Mouse (Mus musculus): Measurements from ENCODE around the gene Otub2. TPM values are rescaled to one million over a fixed set of nuclear protein-coding genes. Genes with fewer than 3 reads are reported as not detected.

Otub2 gene
- polyA plus RNA-seq, 1 experiment from 2014 or later: 9.9 TPM

DNA sequence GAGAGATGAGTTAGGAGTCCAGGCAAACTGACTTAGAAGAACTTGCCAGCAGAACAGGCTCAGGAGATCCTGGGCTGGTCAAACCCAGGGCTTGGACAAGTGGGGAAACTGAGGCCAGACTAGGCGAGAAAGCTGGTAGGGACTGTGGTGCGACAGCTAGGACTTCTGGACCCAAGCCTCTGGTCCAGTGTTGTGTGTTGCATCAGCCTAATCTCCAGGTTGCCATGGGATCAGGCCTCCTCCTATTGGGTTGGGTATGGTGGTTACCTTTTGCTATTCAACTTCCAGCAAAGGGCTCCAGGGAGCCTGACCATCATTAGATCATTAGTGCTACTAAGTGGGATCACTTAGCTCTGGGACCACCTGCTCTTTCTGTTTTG, 856 bp downstream of the Otub2 start:
- no peaks in the 10 kb centered on the region for H3K27me3 ChIP-seq (ENCODE audit: control insufficient read depth, insufficient read depth, low read length)
- no peaks in the 10 kb centered on the region for H3K9me3 ChIP-seq (replicated peaks; ENCODE audit: control insufficient read depth, low read length)
- no peak overlapping the region for H3K27ac ChIP-seq (ENCODE audit: low read length)
- ATAC-seq (replicated peaks; ENCODE audit: extremely low read depth, insufficient read depth, low FRiP score): no peak
- 46% methylated on average over 2 of the region's 2 CpGs for WGBS
- peak overlapping the region; percentile 73 for H3K4me3 ChIP-seq (ENCODE audit: low read length)
- H3K4me1 ChIP-seq (ENCODE audit: control insufficient read depth, insufficient read depth, low read length): peaks cover 31% of the 10 kb centered on the region
- H3K4me2 ChIP-seq (ENCODE audit: low read depth, low read length): peak overlapping the region; percentile 97
- H3K36me3 ChIP-seq (ENCODE audit: control insufficient read depth, insufficient read depth): no peaks in the 10 kb centered on the region
- H3K9ac ChIP-seq (ENCODE audit: low read length): peak overlapping the region; percentile 92

DNA sequence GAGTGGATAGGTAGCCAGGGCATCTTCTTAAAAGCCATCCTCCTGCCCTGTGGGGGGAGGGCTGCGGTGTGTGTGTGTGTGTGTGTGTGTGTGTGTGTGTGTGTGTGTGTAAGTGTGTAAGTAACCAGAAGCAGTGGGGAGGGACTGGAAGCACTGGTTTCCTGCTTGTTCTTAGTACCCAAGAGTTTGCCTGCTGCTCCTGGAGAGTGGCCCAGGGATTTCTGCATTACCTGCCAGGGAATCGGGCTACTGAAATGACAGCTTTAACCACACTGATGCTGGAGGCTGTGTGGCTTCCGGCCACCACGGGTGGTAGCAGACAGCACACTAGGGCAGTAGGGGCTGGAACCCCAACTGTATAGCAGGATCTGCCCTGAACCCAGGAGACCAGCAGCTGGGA, 1.5 kb downstream of the Otub2 start:
- H3K27ac ChIP-seq (ENCODE audit: low read length): no peak overlapping the region

DNA sequence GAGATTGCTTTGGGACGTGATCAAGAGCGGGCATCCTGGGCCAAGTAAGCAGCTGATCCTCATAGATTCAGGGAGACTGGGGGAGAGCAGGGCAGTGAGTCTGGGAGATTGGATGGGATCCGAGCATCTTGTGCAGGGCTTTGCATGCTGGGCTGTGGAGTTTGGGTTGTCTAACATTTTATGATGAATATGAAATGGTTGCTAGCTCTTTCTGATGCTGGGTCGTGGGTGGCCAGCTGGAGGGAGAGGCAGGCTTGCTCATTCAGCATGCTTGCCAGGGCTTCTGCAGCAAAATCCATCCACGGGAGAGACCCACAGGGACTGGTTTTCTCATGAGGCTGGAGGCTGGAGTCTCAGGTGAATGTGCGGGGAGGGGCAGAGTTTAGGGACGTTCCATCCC, 2.6 kb downstream of the Otub2 start:
- peak overlapping the region; percentile 43; the same call in 1 of the 2 replicates for H3K9ac ChIP-seq (ENCODE audit: low read length)
- H3K9me3 ChIP-seq (replicated peaks; ENCODE audit: control insufficient read depth, low read length): no peaks in the 10 kb centered on the region
- WGBS: 47% methylated on average over 7 of the region's 7 CpGs
- ATAC-seq (replicated peaks; ENCODE audit: extremely low read depth, insufficient read depth, low FRiP score): no peak
- peak overlapping the region; percentile 37 for H3K4me2 ChIP-seq (ENCODE audit: low read depth, low read length)
- H3K4me3 ChIP-seq (ENCODE audit: low read length): no peak overlapping the region
- no peaks in the 10 kb centered on the region for H3K27me3 ChIP-seq (ENCODE audit: control insufficient read depth, insufficient read depth, low read length)
- H3K4me1 ChIP-seq (ENCODE audit: control insufficient read depth, insufficient read depth, low read length): peaks cover 31% of the 10 kb centered on the region
- no peaks in the 10 kb centered on the region for H3K36me3 ChIP-seq (ENCODE audit: control insufficient read depth, insufficient read depth)
- peak overlapping the region; percentile 61 for H3K27ac ChIP-seq (ENCODE audit: low read length)

More for the DNA sequence above, 1.5 kb downstream of the Otub2 start:
- Histone ChIP-seq H3K27me3 (ENCODE audit: control insufficient read depth, insufficient read depth, low read length) (no peaks in the 10 kb centered on the region), H3K9ac (ENCODE audit: low read length) (no peak overlapping the region; the same call in 1 of the 2 replicates), H3K4me2 (ENCODE audit: low read depth, low read length) (peak overlapping the region; percentile 97; the same call in 1 of the 2 replicates), H3K4me3 (ENCODE audit: low read length) (no peak overlapping the region), H3K9me3 (replicated peaks; ENCODE audit: control insufficient read depth, low read length) (no peaks in the 10 kb centered on the region), H3K36me3 (ENCODE audit: control insufficient read depth, insufficient read depth) (no peaks in the 10 kb centered on the region), H3K4me1 (ENCODE audit: control insufficient read depth, insufficient read depth, low read length) (peaks cover 31% of the 10 kb centered on the region)
- ATAC-seq (replicated peaks; ENCODE audit: extremely low read depth, insufficient read depth, low FRiP score): no peak
- 71% methylated on average over 4 of the region's 4 CpGs for WGBS

DNA sequence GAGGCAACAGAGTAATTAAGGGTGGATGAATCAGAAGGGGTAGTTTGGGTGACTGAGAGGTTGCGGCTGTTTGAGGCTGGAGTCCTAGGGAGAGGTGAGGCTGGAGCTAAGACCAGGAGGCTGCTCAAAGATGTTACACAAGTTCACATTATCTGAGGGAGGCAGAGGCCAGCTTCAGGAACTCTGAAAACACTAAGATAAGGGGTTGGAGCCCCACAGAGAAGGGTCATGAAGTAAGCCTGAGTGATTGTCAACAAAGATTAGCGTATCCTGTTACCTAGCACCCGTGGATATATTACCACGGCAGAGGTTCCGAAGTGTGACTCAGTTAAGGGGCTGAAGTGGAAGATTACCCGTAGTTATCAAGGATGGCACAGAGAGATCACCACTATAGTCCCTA, 5.0 kb downstream of the Otub2 start:
- Histone ChIP-seq H3K4me3 (ENCODE audit: low read length) (no peak overlapping the region), H3K9me3 (replicated peaks; ENCODE audit: control insufficient read depth, low read length) (no peaks in the 10 kb centered on the region), H3K27ac (ENCODE audit: low read length) (no peak overlapping the region), H3K4me2 (ENCODE audit: low read depth, low read length) (no peak overlapping the region), H3K27me3 (ENCODE audit: control insufficient read depth, insufficient read depth, low read length) (no peaks in the 10 kb centered on the region), H3K4me1 (ENCODE audit: control insufficient read depth, insufficient read depth, low read length) (peaks cover 45% of the 10 kb centered on the region), H3K9ac (ENCODE audit: low read length) (no peak overlapping the region), H3K36me3 (ENCODE audit: control insufficient read depth, insufficient read depth) (no peaks in the 10 kb centered on the region)
- no peak for ATAC-seq (replicated peaks; ENCODE audit: extremely low read depth, insufficient read depth, low FRiP score)
- WGBS: 44% methylated on average over 6 of the region's 6 CpGs

DNA sequence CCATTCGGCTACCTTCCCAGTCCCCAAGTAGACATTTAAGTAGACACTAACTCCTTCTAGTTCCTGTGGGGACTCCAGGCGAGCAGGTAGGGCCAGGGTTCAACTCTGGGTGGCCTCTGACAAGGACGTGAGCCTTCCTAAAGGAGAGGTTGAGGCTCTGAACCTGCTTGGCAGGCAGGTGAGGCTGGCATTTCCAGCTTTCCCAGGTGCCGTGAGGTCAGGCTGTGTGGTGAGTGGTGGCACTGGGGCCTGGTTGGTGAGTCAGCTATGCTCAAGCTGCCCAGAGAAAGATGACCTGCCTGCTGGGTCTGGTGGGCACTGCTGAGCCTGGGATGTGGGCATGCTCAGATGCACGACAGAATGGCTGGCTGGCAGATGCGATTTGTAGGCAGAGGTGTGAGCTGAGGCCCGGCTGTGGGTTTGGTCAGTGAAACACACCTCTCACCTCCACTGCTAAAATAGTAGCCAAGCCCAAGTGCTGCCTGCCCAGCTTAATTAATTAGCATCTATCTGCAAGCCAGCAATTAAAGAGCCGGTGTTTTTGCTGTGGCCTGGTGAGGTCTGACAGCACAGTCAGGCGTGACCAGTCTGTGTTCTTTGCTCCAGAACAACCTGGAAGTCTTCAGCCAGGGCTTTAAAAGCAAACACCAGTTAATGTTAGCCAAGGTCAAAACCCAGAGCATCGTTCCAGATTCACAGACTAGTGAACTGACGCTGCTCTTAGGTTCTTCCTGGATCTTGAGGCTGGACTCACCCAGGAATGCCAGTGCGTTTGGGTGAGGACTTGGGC, 7.2 kb downstream of the Otub2 start:
- H3K4me2 ChIP-seq (ENCODE audit: low read depth, low read length): no peak overlapping the region
- no peaks in the 10 kb centered on the region for H3K36me3 ChIP-seq (ENCODE audit: control insufficient read depth, insufficient read depth)
- no peaks in the 10 kb centered on the region for H3K9me3 ChIP-seq (replicated peaks; ENCODE audit: control insufficient read depth, low read length)
- H3K4me1 ChIP-seq (ENCODE audit: control insufficient read depth, insufficient read depth, low read length): peaks cover 32% of the 10 kb centered on the region
- H3K9ac ChIP-seq (ENCODE audit: low read length): no peak overlapping the region
- no peak for ATAC-seq (replicated peaks; ENCODE audit: extremely low read depth, insufficient read depth, low FRiP score)
- H3K27ac ChIP-seq (ENCODE audit: low read length): no peak overlapping the region
- WGBS: 66% methylated on average over 12 of the region's 12 CpGs
- no peak overlapping the region for H3K4me3 ChIP-seq (ENCODE audit: low read length)
- no peaks in the 10 kb centered on the region for H3K27me3 ChIP-seq (ENCODE audit: control insufficient read depth, insufficient read depth, low read length)

DNA sequence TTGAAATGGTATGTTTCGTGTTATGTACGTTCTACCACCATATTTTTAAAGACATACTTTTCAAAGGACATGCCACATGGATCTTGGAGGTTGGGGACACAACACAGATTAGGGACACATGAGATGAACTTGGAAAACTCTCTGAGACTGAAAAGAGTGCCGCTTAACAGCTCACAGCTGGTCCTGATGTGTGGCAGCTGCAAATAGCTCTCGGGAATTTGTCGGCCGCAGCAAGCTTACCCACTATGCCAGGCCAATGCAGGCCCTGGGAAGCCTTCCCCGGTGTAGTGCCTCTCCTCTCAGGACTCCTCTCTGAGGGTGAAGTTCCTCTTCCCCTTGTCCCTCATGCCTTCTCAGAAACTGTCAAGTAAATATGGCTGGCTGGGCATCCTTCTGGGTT, 8.3 kb downstream of the Otub2 start:
- no peak for ATAC-seq (replicated peaks; ENCODE audit: extremely low read depth, insufficient read depth, low FRiP score)
- 56% methylated on average over 7 of the region's 7 CpGs for WGBS

DNA sequence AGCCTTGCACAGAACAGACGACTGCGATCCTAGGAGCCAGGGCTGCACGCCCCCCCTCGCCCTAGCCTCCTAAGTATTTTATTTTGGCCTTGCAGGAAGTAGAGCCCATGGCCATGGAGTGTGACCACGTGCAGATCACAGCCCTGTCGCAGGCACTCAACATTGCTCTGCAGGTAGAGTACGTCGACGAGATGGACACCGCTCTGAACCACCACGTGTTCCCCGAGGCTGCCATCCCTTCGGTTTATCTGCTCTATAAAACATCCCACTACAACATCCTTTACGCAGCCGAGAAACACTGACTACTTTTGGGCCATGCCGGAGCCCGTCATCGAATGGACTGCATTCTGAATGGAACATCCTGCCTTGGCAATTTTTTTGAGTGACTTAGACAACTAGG, 15.6 kb downstream of the Otub2 start:
- Histone ChIP-seq H3K4me1 (ENCODE audit: control insufficient read depth, insufficient read depth, low read length) (no peaks in the 10 kb centered on the region), H3K9me3 (replicated peaks; ENCODE audit: control insufficient read depth, low read length) (no peaks in the 10 kb centered on the region), H3K27me3 (ENCODE audit: control insufficient read depth, insufficient read depth, low read length) (no peaks in the 10 kb centered on the region), H3K4me2 (ENCODE audit: low read depth, low read length) (no peak overlapping the region), H3K36me3 (ENCODE audit: control insufficient read depth, insufficient read depth) (peaks cover 47% of the 10 kb centered on the region), H3K4me3 (ENCODE audit: low read length) (no peak overlapping the region), H3K27ac (ENCODE audit: low read length) (no peak overlapping the region), H3K9ac (ENCODE audit: low read length) (no peak overlapping the region)
- no peak for ATAC-seq (replicated peaks; ENCODE audit: extremely low read depth, insufficient read depth, low FRiP score)
- WGBS: 82% methylated on average over 18 of the region's 18 CpGs

More for the DNA sequence above, 8.3 kb downstream of the Otub2 start:
- Histone ChIP-seq H3K4me3 (ENCODE audit: low read length) (no peak overlapping the region), H3K36me3 (ENCODE audit: control insufficient read depth, insufficient read depth) (0 out of 2 replicates have a peak, but pooled peaks cover 3% of the 10 kb centered on the region), H3K9me3 (replicated peaks; ENCODE audit: control insufficient read depth, low read length) (no peaks in the 10 kb centered on the region), H3K4me1 (ENCODE audit: control insufficient read depth, insufficient read depth, low read length) (peaks cover 21% of the 10 kb centered on the region), H3K4me2 (ENCODE audit: low read depth, low read length) (no peak overlapping the region), H3K9ac (ENCODE audit: low read length) (no peak overlapping the region), H3K27me3 (ENCODE audit: control insufficient read depth, insufficient read depth, low read length) (no peaks in the 10 kb centered on the region), H3K27ac (ENCODE audit: low read length) (no peak overlapping the region)

DNA sequence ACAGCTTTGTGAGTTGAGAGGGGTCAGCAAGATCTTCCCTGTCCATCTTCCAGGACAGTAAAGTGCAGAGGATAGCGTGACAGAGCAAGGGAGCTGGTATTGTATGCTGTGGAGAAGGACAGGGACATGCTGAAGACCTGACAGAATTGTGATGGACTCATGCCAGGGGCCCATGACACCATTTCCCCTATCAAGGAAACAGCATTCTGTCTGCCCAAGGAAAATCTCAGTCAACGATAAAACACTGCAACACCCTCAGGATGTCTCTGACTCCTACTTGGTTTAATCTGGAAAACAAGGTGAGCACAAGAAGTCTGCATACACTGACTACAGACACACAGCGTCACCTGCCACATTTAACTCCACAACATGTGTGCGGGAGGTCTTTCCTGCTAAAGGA, 19.2 kb downstream of the Otub2 start, which contains the start of gene 9330161L09Rik:
TSS of gene 9330161L09Rik (minus strand) at position 101 of the 400 bp plus-strand sequence.
- Histone ChIP-seq H3K27ac (ENCODE audit: low read length) (no peak within 1 kb of the TSS), H3K9me3 (replicated peaks; ENCODE audit: control insufficient read depth, low read length) (no peaks in the 10 kb centered on the region), H3K4me1 (ENCODE audit: control insufficient read depth, insufficient read depth, low read length) (no peaks in the 10 kb centered on the region), H3K4me3 (ENCODE audit: low read length) (no peak within 1 kb of the TSS), H3K36me3 (ENCODE audit: control insufficient read depth, insufficient read depth) (peaks cover 70% of the 10 kb centered on the region), H3K4me2 (ENCODE audit: low read depth, low read length) (no peak within 1 kb of the TSS), H3K27me3 (ENCODE audit: control insufficient read depth, insufficient read depth, low read length) (no peaks in the 10 kb centered on the region), H3K9ac (ENCODE audit: low read length) (no peak within 1 kb of the TSS)
- 86% methylated on average over 4 of the region's 4 CpGs for WGBS
- ATAC-seq (replicated peaks; ENCODE audit: extremely low read depth, insufficient read depth, low FRiP score): no peak

DNA sequence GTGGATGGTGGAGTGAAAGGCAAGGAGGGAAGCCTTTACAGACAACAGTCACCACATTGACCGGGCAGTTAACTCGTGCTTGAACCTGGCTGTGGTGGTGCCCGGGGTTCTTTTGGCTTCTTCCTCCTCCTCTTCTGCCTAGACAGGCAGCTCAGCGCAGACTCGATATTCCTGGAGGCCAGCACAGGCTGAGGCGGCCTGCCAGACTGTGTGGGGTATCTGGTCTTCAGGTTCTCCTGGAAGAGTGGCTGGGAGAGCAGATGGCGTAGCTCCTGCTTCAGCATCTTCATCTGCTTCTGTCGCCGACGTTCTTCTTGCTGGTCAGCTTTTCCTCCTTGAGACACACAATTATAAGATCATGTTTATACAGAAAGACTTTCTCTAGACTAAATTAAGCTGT, 19.7 kb downstream of the Otub2 start:
- Histone ChIP-seq H3K4me1 (ENCODE audit: control insufficient read depth, insufficient read depth, low read length) (no peaks in the 10 kb centered on the region), H3K9ac (ENCODE audit: low read length) (no peak overlapping the region), H3K4me2 (ENCODE audit: low read depth, low read length) (no peak overlapping the region), H3K27ac (ENCODE audit: low read length) (no peak overlapping the region), H3K27me3 (ENCODE audit: control insufficient read depth, insufficient read depth, low read length) (no peaks in the 10 kb centered on the region), H3K36me3 (ENCODE audit: control insufficient read depth, insufficient read depth) (peaks cover 74% of the 10 kb centered on the region), H3K9me3 (replicated peaks; ENCODE audit: control insufficient read depth, low read length) (no peaks in the 10 kb centered on the region), H3K4me3 (ENCODE audit: low read length) (no peak overlapping the region)
- ATAC-seq (replicated peaks; ENCODE audit: extremely low read depth, insufficient read depth, low FRiP score): no peak
- 88% methylated on average over 10 of the region's 10 CpGs for WGBS

Data from heart, embryonic 16.5 days (tissue).